Mouse (Mus musculus) stomach, postnatal 0 days (tissue): ENCODE measurements at regions not wholly inside any gene's neighbourhood (a gene's known extent, or its start where the extent isn't known, plus 50 kb on each side); places are given as distances from the start of the nearest gene placed in this dataset.

Experiments used
- CTCF ChIP-seq: IDR thresholded peaks from 2 replicates; pipeline ENCODE4 v1.5.1; 2016; ENCODE audit warnings: antibody characterized with exemption, low read depth, mild to moderate bottlenecking, moderate library complexity
- EP300 ChIP-seq: optimal IDR thresholded peaks from 2 replicates; pipeline ENCODE3; 2016; ENCODE audit warnings: antibody characterized with exemption

DNA sequence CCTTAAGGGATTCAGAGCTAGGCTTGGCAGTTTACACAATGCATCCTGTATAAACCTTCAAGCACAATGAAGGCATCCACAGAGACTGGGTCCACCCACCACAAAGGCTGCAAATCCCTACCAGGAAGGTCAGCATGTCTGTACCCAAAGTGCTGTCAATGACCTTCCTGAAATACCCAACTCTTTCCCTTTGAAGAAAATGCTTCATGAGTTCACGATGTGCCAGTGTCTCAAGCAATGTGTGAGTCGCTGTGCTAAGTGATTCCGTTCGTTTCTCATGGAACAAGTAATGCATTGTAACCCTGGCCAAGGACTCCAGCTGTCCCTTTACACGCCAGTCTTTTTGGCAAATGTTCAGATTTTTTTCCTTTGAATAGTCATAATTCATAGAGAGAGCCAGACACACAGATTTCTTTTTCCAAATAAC, 305.4 kb upstream of the Xrcc4 start:
- TF ChIP-seq CTCF, result no peak
- no peak for TF ChIP-seq EP300
